Mouse (Mus musculus) urinary bladder, postnatal 10 days (tissue): Measurements from ENCODE around the gene Ankrd13c.
"Not testable (repeated sequence)": the region's sequence is repeated elsewhere in the genome, so short reads cannot be mapped to it uniquely, and the experiment has no call there.

Source experiments
- DNase-seq: peaks from one replicate; pipeline ENCODE4 v3.0.0; 2022; ENCODE audit warnings: low spot score

Ankrd13c gene

DNA sequence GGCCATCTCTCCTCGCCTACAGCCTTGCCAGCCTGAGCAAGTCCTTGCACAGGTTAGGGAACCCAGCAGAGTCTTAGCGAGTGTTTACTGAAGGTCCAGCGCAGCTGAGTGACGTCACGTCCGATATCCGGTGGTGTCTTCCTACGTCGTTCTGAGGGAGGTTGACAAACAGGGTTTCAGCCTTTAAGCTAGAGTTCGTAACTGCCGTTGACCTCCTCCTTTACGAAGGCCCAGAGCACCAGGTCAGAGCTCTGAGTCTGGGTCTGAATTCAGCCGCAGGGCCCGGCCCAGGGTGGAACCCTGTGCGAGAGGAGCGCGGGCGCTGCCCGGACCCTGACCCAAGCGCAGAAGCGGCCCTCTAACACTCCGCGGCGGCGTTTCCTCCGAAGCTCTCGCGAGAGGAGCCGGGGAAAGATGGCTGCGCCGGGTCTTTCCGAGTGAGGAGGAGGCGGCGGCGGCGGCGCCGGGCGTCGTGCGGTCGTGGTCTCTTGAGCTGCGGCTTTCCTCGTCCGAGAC, at the start of gene Ankrd13c:
Ankrd13c (plus strand) TSS at position 397 of the 516 bp plus-strand sequence.
- peak; percentile 73 for DNase-seq

DNA sequence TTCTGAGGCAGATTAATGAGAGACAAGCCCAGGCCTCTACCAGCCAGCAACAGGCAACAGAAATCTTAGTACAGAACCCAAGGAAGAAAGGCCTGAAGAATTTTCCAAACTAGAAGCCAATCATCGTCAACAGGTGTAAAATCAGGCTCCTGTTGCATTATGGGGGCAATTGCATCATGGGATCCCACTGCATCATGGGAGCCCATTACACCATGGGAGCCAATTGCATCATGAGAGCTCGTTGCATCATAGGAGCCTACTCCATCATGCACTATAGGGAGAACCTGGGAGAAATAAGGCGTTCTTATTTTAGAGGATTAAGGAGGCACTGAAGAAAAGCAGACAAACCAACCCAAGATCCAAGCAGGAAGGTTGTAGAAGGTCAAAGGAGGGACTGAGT, 49.4 kb upstream of the Ankrd13c start:
- DNase-seq: no peak

GRCm38 (mm10) chr3:157899986-157900385, 47.1 kb upstream of the Ankrd13c start:
- DNase-seq: no peak

GRCm38 (mm10) chr3:157901721-157902120, 45.3 kb upstream of the Ankrd13c start:
- no peak for DNase-seq

DNA sequence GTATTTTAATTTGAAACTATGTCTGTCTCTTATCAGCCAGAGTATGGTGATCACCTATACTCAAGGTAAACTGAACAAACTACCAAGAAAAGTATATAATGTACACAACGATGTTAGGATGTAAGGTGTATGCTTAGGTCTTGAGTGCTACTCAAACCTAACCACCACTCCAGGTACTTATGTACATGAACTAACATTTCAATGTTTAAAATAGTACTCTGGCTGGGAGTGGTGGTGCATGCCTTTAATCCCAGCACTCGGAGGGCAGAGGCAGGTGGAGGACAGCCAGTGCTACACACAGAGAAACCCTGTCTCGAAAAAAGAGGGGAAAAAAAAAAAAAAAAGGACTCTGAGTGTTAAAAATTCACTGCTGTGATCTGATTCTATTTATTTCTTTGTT, 38.9 kb upstream of the Ankrd13c start:
- no peak for DNase-seq

- DNase-seq: no peak
These were observed 36.8 kb upstream of the Ankrd13c start for GRCm38 (mm10) chr3:157910262-157910661.

GRCm38 (mm10) chr3:157912155-157912554, 34.9 kb upstream of the Ankrd13c start:
- DNase-seq: no peak

DNA sequence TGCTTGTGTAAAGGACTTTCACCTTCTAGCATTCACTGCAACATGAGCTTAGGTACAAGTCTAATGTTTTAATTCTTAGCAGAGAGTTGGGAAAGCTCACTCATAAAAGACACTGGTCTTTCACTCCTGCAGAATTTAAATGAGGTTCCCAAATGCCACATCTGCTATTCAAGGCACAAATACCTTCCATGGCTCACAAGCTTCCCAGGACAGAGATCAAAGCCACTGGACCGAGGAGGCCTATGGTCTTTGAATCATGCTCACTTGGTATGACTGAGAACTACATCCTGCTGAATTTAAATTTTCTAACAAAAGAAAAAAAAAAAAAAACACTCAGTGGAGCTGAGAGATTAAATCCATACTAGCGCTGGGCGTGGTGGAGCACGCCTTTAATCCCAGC, 30.7 kb upstream of the Ankrd13c start:
- DNase-seq: no peak

DNA sequence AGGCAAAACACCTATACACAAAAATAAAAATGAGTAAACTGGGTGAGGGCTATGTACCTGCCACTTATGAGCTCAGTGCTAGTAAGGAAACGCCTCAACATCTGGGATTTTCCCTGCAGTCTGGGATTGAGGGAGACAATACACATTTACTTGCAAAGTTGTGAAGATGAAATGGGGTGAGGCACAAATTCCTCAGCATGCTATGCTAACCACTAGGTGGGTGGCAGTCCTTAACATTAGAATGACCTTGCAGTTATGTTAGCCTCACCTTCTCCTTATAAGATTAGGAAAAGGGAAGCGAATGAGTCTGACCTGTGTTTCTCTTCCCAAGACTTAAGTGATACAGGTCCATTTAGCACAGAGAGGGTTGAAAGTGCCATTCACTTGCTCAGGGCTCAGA, 25.7 kb upstream of the Ankrd13c start:
- DNase-seq: no peak

GRCm38 (mm10) chr3:157923268-157923835, 23.7 kb upstream of the Ankrd13c start:
- no peak for DNase-seq

DNA sequence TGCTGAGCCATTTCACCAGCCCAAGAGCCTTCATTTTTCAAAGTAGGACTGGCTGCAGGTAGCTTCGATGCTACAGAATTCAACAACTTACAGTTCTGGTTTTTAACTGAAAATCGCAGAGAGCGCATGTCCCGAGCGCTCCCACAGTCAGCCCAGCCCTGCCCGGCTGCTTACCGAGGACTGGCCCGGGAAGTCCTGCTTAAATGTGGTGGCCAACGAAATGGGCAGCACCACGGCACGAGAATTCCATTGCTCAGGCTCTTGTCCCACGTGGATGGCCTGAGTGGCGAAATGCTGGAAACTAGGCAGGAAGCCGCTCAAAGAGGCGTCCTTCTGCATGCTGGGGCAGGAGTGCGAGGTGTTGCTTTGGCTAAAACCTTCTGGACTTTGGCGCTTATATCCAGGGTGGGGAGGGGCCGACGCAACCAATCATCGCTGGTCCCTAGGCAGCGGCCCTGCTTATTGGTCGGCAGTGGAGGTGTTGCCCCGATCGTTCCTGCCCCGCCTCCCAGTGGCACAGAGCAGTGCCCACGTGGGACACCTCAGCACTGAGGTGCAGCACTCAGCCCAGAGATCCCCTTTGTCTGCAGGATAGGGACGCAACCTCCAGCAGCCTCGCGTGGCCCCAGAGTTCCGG, 22.2 kb upstream of the Ankrd13c start, which contains the start of gene Cth:
Cth (minus strand) TSS at position 386 of the 637 bp plus-strand sequence.
- DNase-seq: peak; percentile 40

- no peak for DNase-seq
These were observed 21.1 kb upstream of the Ankrd13c start for GRCm38 (mm10) chr3:157925706-157926510.

DNA sequence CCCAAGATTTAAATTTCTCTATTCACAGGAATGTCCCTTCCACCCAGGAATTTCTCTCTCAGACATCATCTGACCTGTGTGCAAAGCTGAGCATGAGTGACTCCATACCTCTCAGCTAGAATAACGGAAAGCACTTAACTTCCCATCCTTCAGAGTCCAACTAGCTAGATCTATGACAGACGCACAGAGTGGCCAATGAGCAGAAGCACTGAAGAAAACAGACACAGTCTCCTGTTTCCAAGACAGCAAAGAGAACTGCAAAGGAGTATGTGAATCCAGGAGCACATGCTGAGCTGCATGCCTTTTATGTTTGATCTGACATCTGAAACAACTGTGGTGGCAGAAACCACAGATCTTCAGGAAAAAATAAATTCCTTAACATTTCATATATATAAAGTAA, 20.3 kb upstream of the Ankrd13c start:
- no peak for DNase-seq

- no peak for DNase-seq
These were observed 18.3 kb upstream of the Ankrd13c start for GRCm38 (mm10) chr3:157928731-157929130.

- no peak for DNase-seq
These were observed 17.6 kb upstream of the Ankrd13c start for GRCm38 (mm10) chr3:157929417-157929816.

DNA sequence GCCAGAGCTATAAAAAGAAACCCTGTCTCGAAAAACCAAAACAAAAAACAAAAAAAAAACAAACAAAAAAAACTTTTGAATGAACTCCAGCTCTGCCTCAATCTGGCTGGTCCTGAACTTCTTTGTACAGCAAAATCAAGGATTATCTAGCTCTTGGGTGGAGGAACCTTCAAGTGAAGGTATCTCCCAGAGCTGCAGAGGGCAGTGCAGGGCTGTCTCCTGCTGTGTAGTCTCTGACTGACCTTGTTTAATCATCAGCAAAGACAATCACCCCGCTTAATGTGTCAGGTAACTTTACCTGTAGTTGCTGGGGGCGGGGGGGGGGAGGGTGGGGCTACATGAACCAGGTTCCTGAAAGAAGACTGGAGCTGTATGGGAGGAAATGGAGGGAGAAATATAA, 15.4 kb upstream of the Ankrd13c start:
- DNase-seq: no peak

GRCm38 (mm10) chr3:157932074-157932473, 15.0 kb upstream of the Ankrd13c start:
- DNase-seq: no peak

GRCm38 (mm10) chr3:157933223-157933622, 13.8 kb upstream of the Ankrd13c start:
- DNase-seq: not testable (repeated sequence)

- DNase-seq: no peak
These were observed 12.7 kb upstream of the Ankrd13c start for GRCm38 (mm10) chr3:157934301-157934823.

DNA sequence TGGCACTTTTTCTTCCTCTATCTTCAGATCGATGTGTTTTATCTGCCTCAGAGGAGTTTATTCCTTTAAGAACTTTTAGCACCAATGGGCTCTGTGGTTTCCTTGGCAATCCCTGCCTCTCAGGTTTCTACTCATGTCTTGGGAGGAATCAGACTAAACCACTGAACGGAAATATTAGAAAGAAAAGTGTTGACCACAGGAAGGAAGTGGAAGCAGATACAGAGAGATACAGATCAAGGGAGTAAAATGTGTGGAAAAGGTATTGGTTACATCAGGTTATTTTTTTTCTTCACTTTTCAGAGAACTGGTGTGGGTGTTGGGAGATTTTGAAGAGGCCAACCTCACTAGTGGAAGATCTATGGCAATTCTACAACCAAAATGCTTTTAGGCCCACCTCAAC, 8.5 kb upstream of the Ankrd13c start:
- DNase-seq: no peak

GRCm38 (mm10) chr3:157947383-157948280, 593 bp downstream of the Ankrd13c start:
- no peak for DNase-seq

DNA sequence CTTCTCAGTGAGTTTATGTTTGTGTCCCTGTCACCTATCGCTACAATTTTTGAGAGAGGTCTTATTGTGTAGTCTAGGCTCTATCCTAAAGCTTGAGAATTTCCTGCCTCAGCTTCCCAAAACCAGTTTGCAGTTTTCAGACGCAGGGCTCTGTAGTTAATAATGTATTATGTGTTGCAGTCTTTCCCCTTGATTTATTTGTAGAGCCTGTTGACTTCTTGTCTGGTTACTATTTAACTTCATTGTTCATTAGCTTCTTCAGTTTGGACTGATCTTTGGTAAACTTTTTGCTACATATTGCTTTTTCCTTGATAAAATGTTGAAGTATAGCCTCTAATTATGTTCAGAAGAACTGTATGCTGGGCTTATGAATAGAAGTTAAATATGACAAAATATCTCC, 5.7 kb downstream of the Ankrd13c start:
- no peak for DNase-seq
